Mouse (Mus musculus) small intestine, adult 10 weeks (tissue): ENCODE data around the gene Mrm1. TPM values are rescaled to one million over a fixed set of nuclear protein-coding genes. Genes with fewer than 3 reads are reported as not detected.

Experiments used
- polyA plus RNA-seq: library from polyadenylated mRNA; stranded (reverse); fragments of 350-450 nt; fragmentation: Illumina TruSeq; extraction: RNeasy Lipid Tissue Mini Kit (QIAGEN cat#74804); gene quantifications from one replicate; pipeline ENCODE4 v1.2.3, GENCODE M21; 2014; ENCODE audit warnings: low replicate concordance

Mrm1 gene
- 2.6 TPM for polyA plus RNA-seq

DNA sequence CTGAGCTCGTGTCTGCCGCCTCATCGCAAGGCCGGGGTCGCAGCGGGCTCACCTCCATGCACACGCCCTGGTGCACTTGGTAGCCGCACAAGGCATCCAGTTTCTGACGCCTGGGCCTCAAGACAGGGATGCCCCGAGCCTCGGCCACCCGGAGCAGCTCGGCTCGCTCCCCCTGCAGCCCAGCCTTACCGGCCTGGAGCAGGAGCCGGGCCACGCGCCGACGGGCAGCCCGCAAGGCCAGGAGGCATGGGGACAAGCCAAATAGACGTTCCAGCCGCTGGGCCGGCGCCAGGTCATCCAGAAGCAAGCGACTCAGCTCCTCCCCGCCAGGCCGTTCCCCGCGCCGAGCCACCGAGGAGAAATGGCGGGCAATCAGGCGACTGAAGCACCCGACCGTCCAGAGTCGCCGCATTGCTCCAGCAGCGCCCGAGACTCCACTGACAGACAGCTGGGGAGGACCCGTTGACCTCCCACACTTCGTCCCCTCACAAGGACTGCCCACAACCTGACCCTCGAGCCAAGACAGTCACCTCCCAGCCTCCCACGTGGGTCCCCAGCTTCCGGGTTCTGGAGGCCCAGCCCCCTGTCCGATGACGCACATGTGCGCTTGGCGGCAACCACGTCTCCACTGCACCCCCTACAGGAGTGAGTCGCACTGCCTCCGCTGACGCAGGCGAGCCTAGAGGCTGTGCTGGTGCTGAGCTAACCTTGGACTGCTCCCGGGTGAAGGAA, at the start of gene Mrm1:
Mrm1 (minus strand) TSS at position 555 of the 732 bp plus-strand sequence.

GRCm38 (mm10) chr11:84828516-84829399, 9.4 kb upstream of the Mrm1 start, which contains the start of gene Dhrs11:
Gene Dhrs11, minus strand, starts transcription at chr11:84828994.

Other genes with a start within 250 kb of the Mrm1 start
- 68.3 TPM for gene Dhrs11, start 9.5 kb upstream of the Mrm1 start, polyA plus RNA-seq
- gene Ggnbp2, start 51.3 kb upstream of the Mrm1 start, polyA plus RNA-seq: 529 TPM
- 8.6 TPM for gene Myo19, start 60.6 kb upstream of the Mrm1 start, polyA plus RNA-seq
- gene Pigw, start 60.8 kb upstream of the Mrm1 start, polyA plus RNA-seq: 17.0 TPM
- 4.0 TPM for gene Znhit3, start 96.9 kb upstream of the Mrm1 start, polyA plus RNA-seq
- 86.7 TPM for gene Car4, start 138.3 kb upstream of the Mrm1 start, polyA plus RNA-seq